Mouse (Mus musculus) heart, adult 11 months (tissue): ENCODE results near the gene 4930402H24Rik.

ENCODE experiments used
- DNase-seq: peaks from one replicate; pipeline ENCODE4 v3.0.0; 2022

The 4930402H24Rik gene

GRCm38 (mm10) chr2:130657541-130657940 lies 248.7 kb downstream of the 4930402H24Rik start:
- no peak for DNase-seq

GRCm38 (mm10) chr2:130656536-130656935 lies 249.7 kb downstream of the 4930402H24Rik start:
- DNase-seq = no peak
